Mouse (Mus musculus) hindbrain, embryonic 14.5 days (tissue): ENCODE results near the gene Ubash3a. TPM values are rescaled to one million over a fixed set of nuclear protein-coding genes. Genes with fewer than 3 reads are reported as not detected.

Source experiments
- ATAC-seq: fragments of 200-750 bp; cut with Nextera tagmentation; 2 replicates; pipeline ENCODE4 v1.8.0; 2017; ENCODE audit warnings: moderate number of reproducible peaks, mild to moderate bottlenecking, moderate TSS enrichment, moderate library complexity; ENCODE audit not compliant: low FRiP score
- DNase-seq: peaks from one replicate; pipeline ENCODE4 v3.0.0-alpha.2; 2015; ENCODE audit warnings: low spot score
- H3K27ac ChIP-seq: fragments of 300-500 bp; sonication (generic); 2 replicates; pipeline ENCODE4 v1.5.1; 2014; ENCODE audit warnings: mild to moderate bottlenecking, moderate library complexity
- H3K27me3 ChIP-seq: fragments of 300-500 bp; sonication (generic); 2 replicates; pipeline ENCODE4 v1.6.1; 2014; ENCODE audit warnings: mild to moderate bottlenecking, low read length, mixed read lengths; ENCODE audit not compliant: control insufficient read depth, insufficient read depth
- H3K36me3 ChIP-seq: fragments of 300-500 bp; sonication (generic); replicated peaks from 2 replicates; pipeline ENCODE4 v1.6.1; 2014; ENCODE audit not compliant: control insufficient read depth, insufficient read depth
- H3K4me1 ChIP-seq: fragments of 300-500 bp; sonication (generic); replicated peaks from 2 replicates; pipeline ENCODE4 v1.6.1; 2014; ENCODE audit warnings: antibody characterized with exemption, low read length, mixed read lengths; ENCODE audit not compliant: control insufficient read depth, insufficient read depth
- H3K4me2 ChIP-seq: fragments of 300-500 bp; sonication (generic); replicated peaks from 2 replicates; pipeline ENCODE4 v1.6.1; 2014; ENCODE audit warnings: mild to moderate bottlenecking, moderate library complexity
- H3K4me3 ChIP-seq: fragments of 300-500 bp; sonication (generic); replicated peaks from 2 replicates; pipeline ENCODE4 v1.5.1; 2014; ENCODE audit warnings: mild to moderate bottlenecking, low read length
- H3K9ac ChIP-seq: fragments of 300-500 bp; sonication (generic); 2 replicates; pipeline ENCODE4 v1.6.1; 2014
- H3K9me3 ChIP-seq: fragments of 300-500 bp; sonication (generic); 2 replicates; pipeline ENCODE4 v1.6.1; 2016; ENCODE audit warnings: low read length; ENCODE audit not compliant: control insufficient read depth
- WGBS: fragments of 180-500 bp; shearing (Covaris S2); extraction: QIAGEN DNeasy Blood & Tissue Kit; methylation state at CpG from one replicate; pipeline ENCODE4 v1.1.7; 2014; 5-methylcytosine and 5-hydroxymethylcytosine counted together
- polyA plus RNA-seq: library from polyadenylated mRNA; unstranded; fragments of >200 nt; fragmentation: Nextera tagmentation; extraction: Ambion mirVana; gene quantifications from 2 replicates; pipeline ENCODE4 v1.2.1, GENCODE M21; 2014

Ubash3a gene
- not detected in 2 replicates for polyA plus RNA-seq

DNA sequence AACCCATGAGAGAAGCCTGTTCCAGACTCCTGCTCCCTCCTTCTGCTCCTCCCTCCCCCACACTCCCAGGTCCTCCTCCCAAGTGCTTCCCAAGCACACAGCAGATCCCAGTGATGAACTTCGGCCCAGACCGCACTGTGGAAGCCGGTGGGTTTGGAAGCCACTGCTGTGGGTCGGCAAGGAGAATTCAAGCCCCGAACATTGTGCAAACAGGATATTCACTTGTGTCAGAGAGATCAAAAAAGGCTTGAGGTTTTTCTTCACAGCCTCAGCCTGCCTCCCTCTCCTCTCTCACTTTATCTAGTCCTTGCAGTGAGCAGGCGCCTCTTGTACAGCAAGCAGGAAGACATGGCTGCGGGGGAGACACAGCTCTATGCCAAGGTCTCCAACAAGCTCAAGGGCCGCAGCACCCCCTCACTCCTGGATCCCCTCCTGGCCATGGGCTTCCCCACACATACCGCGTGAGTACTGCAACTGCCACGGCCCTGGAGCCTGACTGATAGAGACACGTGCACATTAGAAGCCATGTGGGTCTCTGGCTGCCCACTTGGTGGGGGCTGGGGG, at the start of gene Ubash3a:
Ubash3a (plus strand) TSS at position 103 of the 564 bp plus-strand sequence.
- no peaks in the 10 kb centered on the region for H3K27me3 ChIP-seq
- no peaks in the 10 kb centered on the region for H3K36me3 ChIP-seq
- DNase-seq: no peak
- no peak within 1 kb of the TSS for H3K9ac ChIP-seq
- WGBS: 84% methylated on average over 12 of the region's 12 CpGs
- H3K4me1 ChIP-seq: no peaks in the 10 kb centered on the region
- H3K4me3 ChIP-seq: no peak within 1 kb of the TSS
- no peaks in the 10 kb centered on the region; the same call in 1 of the 2 replicates for H3K9me3 ChIP-seq
- no peak for ATAC-seq
- no peak within 1 kb of the TSS for H3K4me2 ChIP-seq
- H3K27ac ChIP-seq: no peak within 1 kb of the TSS

DNA sequence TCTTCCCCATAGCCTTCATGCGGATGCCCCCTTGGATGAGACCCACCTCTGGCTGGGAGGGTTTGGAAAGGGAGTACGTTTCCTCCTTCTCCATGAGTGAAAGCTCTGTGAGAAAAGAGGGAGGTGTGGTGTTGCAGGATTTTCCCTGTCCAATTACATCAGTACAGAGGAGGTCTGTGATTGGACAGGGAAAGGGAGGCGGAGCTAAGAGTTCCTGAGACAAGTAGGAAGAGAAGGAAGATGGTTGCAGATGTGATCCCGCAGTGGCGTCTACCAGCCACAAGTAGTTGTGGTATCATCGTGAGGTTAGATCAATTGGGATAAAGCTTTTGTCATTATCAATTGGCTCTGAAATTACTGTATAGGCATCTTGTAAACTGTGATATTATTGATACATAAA, 49.8 kb upstream of the Ubash3a start:
- no peaks in the 10 kb centered on the region for H3K9me3 ChIP-seq
- H3K4me3 ChIP-seq: no peak overlapping the region
- ATAC-seq (no peak), DNase-seq (no peak)
- H3K27ac ChIP-seq: no peak overlapping the region
- no peaks in the 10 kb centered on the region for H3K36me3 ChIP-seq
- no peak overlapping the region for H3K4me2 ChIP-seq
- no peaks in the 10 kb centered on the region for H3K27me3 ChIP-seq
- WGBS: 81% methylated on average over 6 of the region's 6 CpGs
- H3K9ac ChIP-seq: no peak overlapping the region
- H3K4me1 ChIP-seq: no peaks in the 10 kb centered on the region

DNA sequence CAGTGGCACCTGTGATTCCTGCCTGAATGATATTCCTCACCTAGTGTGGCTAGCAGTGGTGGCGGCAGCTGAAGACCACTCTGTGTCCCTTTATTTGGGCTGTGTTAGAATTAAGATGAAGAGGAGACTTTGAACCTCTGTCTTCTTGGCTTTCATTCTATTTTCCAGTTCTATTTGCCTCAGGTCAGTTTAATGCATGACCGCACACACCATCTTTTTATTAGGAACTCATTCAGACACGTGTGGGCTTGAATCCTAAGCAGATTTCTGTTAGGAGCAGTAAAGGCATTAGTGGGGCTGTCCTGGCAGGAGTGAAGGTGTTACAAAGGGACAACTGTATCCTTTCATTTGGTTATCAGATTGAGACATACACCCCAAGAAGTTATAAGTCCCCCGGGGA, 47.4 kb upstream of the Ubash3a start:
- H3K27me3 ChIP-seq: no peaks in the 10 kb centered on the region
- no peaks in the 10 kb centered on the region for H3K9me3 ChIP-seq
- no peak overlapping the region for H3K9ac ChIP-seq
- ATAC-seq (no peak), DNase-seq (no peak)
- no peak overlapping the region for H3K4me3 ChIP-seq
- 60% methylated on average over 4 of the region's 4 CpGs for WGBS
- H3K4me2 ChIP-seq: no peak overlapping the region
- no peaks in the 10 kb centered on the region for H3K36me3 ChIP-seq
- no peak overlapping the region for H3K27ac ChIP-seq
- H3K4me1 ChIP-seq: no peaks in the 10 kb centered on the region

DNA sequence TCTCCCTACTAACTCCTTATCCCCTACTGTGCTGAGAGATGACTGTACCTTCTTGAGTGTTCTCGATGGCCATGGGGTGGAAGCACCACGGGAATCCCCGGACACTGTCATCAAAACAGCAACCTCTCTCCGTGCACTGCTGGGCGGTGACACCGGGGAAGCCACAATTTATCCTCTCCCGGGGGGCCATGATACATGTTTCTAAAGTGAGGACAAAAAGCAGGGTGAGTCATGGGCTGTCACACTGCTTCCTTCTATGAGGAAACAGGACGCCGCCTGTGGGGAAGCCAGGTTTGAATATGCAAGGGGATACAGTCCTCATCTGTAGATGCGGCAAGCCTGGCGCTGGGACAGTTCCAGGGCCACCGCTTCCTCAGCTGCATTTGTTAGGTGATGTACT, 45.1 kb upstream of the Ubash3a start:
- Histone ChIP-seq H3K36me3 (no peaks in the 10 kb centered on the region), H3K27ac (no peak overlapping the region), H3K4me2 (no peak overlapping the region), H3K27me3 (no peaks in the 10 kb centered on the region), H3K9ac (no peak overlapping the region), H3K9me3 (no peaks in the 10 kb centered on the region), H3K4me1 (no peaks in the 10 kb centered on the region), H3K4me3 (no peak overlapping the region)
- no peak for DNase-seq
- ATAC-seq: no peak
- 87% methylated on average over 12 of the region's 12 CpGs for WGBS

DNA sequence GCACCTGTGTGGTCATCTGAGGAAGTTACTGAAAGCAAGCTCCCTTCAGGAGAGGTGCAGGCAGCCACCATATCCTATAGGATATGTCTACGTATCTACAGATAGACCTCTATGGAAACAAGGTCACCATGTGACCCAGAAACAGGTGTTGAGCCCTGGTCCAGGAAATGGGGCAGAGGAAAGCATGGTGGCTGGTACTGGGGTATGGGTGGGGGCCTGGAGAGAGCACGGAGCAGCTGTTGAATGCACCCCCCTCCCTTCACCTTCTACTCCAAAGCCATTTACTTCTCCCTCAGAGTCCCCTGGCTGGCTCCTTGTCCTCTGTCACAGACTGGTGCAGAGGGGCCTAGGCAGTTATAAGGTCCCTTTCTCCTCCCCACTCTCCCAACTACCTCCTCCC, 43.9 kb upstream of the Ubash3a start:
- no peak for DNase-seq
- no peak overlapping the region for H3K9ac ChIP-seq
- H3K27me3 ChIP-seq: no peaks in the 10 kb centered on the region
- 96% methylated on average over 2 of the region's 2 CpGs for WGBS
- H3K36me3 ChIP-seq: no peaks in the 10 kb centered on the region
- no peaks in the 10 kb centered on the region for H3K4me1 ChIP-seq
- no peak overlapping the region for H3K4me3 ChIP-seq
- no peak overlapping the region for H3K4me2 ChIP-seq
- no peaks in the 10 kb centered on the region for H3K9me3 ChIP-seq
- no peak overlapping the region for H3K27ac ChIP-seq
- no peak for ATAC-seq

DNA sequence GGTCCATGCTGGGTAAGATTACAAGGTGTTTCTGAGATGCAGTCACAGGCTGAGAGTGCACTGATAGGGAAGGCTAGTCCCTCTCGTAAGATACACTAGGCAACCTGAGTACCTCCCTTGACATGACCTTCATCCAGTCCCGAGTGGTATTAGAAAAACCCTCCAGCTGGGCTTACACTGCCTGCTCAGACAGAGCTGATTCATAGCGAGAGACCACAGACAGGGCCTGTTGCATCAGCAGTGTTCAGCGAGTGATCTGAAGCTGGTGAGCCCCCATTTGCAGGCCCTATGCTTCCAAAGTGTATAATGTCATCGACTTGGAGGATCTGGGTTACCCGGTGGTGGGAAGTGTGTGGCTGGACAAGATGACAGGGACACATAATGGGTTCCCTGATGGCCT, 42.5 kb upstream of the Ubash3a start, which contains the start of gene Tff1:
Tff1 (minus strand) TSS at position 151 of the 400 bp plus-strand sequence.
- DNase-seq (no peak), ATAC-seq (no peak)
- H3K4me1 ChIP-seq: no peaks in the 10 kb centered on the region
- WGBS: 92% methylated on average over 6 of the region's 6 CpGs
- H3K4me2 ChIP-seq: no peak within 1 kb of the TSS
- H3K9me3 ChIP-seq: no peaks in the 10 kb centered on the region
- H3K9ac ChIP-seq: no peak within 1 kb of the TSS
- H3K27me3 ChIP-seq: no peaks in the 10 kb centered on the region
- no peaks in the 10 kb centered on the region for H3K36me3 ChIP-seq
- H3K4me3 ChIP-seq: no peak within 1 kb of the TSS
- H3K27ac ChIP-seq: no peak within 1 kb of the TSS

DNA sequence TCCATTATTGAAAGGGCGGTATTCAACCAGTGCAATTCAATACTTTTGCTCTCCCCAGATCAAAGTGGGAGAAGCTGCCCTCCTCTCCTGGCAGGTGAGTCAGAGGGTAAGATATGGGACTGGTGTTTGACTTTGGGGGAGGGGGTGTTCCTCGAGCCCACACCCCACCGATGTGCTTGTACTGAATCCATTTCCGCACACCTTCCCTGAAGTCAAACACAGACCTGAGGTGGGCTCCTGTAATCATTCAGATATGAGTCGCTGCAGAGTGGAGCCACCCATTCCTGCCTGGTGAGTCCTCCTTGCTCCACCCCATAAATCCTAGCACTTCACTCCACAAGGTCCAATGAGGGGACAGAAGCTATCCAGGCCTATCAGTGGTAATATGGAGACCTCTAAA, 37.9 kb upstream of the Ubash3a start:
- Histone ChIP-seq H3K9me3 (0 out of 2 replicates have a peak, but pooled peaks cover 5% of the 10 kb centered on the region), H3K4me2 (no peak overlapping the region), H3K27ac (no peak overlapping the region), H3K9ac (no peak overlapping the region), H3K4me1 (no peaks in the 10 kb centered on the region), H3K4me3 (no peak overlapping the region), H3K27me3 (no peaks in the 10 kb centered on the region), H3K36me3 (no peaks in the 10 kb centered on the region)
- 89% methylated on average over 5 of the region's 5 CpGs for WGBS
- DNase-seq: no peak
- ATAC-seq: no peak

DNA sequence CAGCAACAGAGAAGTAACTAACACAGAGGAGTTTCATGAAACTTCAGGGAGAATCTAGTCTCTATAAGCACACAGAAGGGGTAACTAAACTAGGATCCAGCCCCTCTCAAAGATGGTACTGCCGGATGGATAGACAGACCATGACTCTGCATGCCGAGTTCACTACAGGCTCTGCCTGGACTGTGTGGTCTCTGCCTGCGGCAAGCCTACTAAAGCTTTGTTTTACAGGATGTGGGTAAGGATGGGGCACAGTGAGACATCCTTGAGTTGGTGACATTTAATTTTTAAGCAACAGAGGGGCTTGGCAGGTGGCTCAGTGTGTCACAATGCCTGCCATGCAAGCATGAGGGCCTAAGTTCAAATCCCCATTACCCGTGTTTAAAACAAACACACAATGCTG, 31.4 kb upstream of the Ubash3a start:
- Histone ChIP-seq H3K4me1 (no peaks in the 10 kb centered on the region), H3K4me2 (no peak overlapping the region), H3K4me3 (no peak overlapping the region), H3K27ac (no peak overlapping the region), H3K27me3 (no peaks in the 10 kb centered on the region), H3K9me3 (0 out of 2 replicates have a peak, but pooled peaks cover 5% of the 10 kb centered on the region), H3K9ac (no peak overlapping the region), H3K36me3 (no peaks in the 10 kb centered on the region)
- no peak for DNase-seq
- ATAC-seq: no peak
- 93% methylated on average over 4 of the region's 4 CpGs for WGBS

DNA sequence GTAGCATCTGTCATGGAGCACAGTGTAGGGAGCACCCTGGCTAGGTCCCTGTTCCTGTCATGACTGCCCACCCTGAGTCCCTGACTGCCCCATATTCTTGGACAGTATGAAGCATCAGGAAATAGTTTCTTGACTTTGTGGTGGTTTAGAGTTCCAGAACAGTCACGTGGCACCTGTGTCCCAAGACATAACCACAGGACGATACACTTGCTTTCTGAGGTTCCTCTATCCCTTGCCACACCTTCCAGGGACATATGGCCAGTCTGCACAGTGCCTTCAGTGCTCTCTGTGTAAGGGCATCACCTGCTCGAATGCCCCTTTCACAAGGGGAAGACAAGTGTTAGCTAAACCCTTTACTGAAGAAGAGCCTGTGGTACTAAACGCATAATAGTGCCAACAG, 26.2 kb upstream of the Ubash3a start:
- Histone ChIP-seq H3K4me2 (no peak overlapping the region), H3K27ac (no peak overlapping the region), H3K4me3 (no peak overlapping the region), H3K9me3 (no peaks in the 10 kb centered on the region), H3K27me3 (no peaks in the 10 kb centered on the region), H3K36me3 (no peaks in the 10 kb centered on the region), H3K9ac (no peak overlapping the region), H3K4me1 (no peaks in the 10 kb centered on the region)
- ATAC-seq: no peak
- WGBS: 90% methylated on average over 4 of the region's 4 CpGs
- DNase-seq: no peak
